Mouse (Mus musculus) megakaryocyte, embryonic 14.5 days (primary cell): ENCODE results near the gene Olfr1218. TPM values are rescaled to one million over a fixed set of nuclear protein-coding genes. Genes with fewer than 3 reads are reported as not detected.
"Not testable (repeated sequence)": the region's sequence is repeated elsewhere in the genome, so short reads cannot be mapped to it uniquely, and the experiment has no call there.

ENCODE experiments used
- H3K27me3 ChIP-seq: replicated peaks from 2 replicates; pipeline ENCODE3; 2012; ENCODE audit warnings: inconsistent platforms
- H3K36me3 ChIP-seq: replicated peaks from 2 replicates; pipeline ENCODE3; 2012; ENCODE audit warnings: low read length, inconsistent platforms, mixed read lengths
- H3K4me1 ChIP-seq: 2 replicates; pipeline ENCODE4 v1.6.1; 2012; ENCODE audit warnings: inconsistent platforms
- H3K4me3 ChIP-seq: replicated peaks from 2 replicates; pipeline ENCODE3; 2012; ENCODE audit warnings: moderate library complexity, mild to moderate bottlenecking, inconsistent platforms
- H3K9me3 ChIP-seq: 2 replicates; pipeline ENCODE4 v1.6.1; 2012; ENCODE audit warnings: inconsistent platforms
- FLI1 ChIP-seq: IDR thresholded peaks from 2 replicates; pipeline ENCODE4 v1.6.1; 2012; ENCODE audit warnings: low read length, inconsistent platforms, mixed read lengths
- GATA1 ChIP-seq: IDR thresholded peaks from 3 replicates; pipeline ENCODE4 v1.6.1; 2012; ENCODE audit warnings: mixed read lengths, low read length, inconsistent platforms, borderline replicate concordance
- polyA plus RNA-seq: library from polyadenylated mRNA; stranded (reverse); fragments of >175 nt; gene quantifications from 2 replicates; pipeline ENCODE4 v1.2.3, GENCODE M21; 2012; ENCODE audit warnings: low replicate concordance; ENCODE audit not compliant: insufficient read depth

Gene Olfr1218
- polyA plus RNA-seq = not detected in 2 replicates

DNA sequence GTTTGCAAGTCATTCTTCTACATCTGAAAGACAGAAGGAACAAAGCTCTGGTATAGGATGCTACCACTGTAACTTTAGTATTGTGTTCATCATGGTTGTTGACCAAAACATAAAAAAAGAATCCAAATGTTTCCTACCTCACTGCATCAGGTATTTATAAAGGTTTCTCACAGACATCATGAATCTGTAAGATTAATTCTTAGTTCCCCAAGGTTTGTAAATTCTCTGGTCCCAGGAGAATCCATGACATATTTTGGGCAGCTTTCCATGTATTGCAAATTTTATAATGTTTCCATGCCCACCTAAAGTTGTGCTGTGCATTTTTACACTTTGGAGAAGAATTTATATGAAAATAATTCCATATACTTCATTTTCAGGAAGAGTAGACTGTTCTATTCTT lies at the start of gene Olfr1218:
TSS of gene Olfr1218 (minus strand) at position 101 of the 400 bp plus-strand sequence.
- Histone ChIP-seq H3K27me3 (no peaks in the 10 kb centered on the region), H3K4me3 (no peak within 1 kb of the TSS), H3K9me3 (no peaks in the 10 kb centered on the region), H3K36me3 (no peaks in the 10 kb centered on the region), H3K4me1 (no peaks in the 10 kb centered on the region)
- TF ChIP-seq FLI1 (no peak), GATA1 (no peak)

DNA sequence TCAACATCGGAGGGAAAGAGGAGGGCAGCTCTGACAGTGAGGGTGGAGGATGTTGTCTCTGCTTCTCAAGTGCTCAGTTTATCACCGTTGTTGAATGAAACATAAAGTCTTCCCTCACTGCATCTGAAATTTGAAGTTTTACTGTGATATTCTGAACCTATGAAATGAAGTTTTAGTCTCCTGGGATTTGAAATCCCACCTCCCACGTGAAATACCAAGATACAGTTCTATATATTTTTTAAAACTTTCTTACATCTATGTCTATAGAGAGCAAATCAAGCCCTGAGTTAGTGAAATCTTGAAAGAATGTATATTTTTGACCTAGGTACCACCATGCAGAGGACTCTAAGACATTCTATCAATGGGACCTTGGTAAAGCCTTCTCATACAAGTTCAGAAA lies 45.7 kb upstream of the Olfr1218 start, which contains the start of gene Olfr1220:
TSS of gene Olfr1220 (minus strand) at position 101 of the 400 bp plus-strand sequence.
- H3K36me3 ChIP-seq = no peaks in the 10 kb centered on the region

DNA sequence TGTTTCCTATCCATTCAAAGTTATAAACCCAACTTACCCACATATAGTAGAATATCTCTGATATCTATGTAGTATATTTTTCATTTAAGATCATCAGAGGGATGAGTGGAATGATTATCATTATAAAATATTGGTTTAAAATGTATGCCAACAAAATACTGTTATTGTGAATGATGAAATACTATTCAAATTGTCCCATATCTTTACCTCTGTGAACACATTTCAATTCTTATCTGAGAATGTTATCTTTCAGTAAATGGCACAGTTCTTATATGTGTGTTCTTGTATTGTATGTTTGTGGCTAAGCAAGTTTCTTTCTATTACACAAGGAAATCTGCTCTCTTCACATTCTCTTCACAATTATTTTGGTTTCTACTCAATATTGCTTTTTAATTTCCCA lies 44.7 kb upstream of the Olfr1218 start:
- H3K9me3 ChIP-seq = no peaks in the 10 kb centered on the region
- H3K27me3 ChIP-seq = no peaks in the 10 kb centered on the region
- H3K4me1 ChIP-seq = no peaks in the 10 kb centered on the region
- H3K4me3 ChIP-seq = no peak overlapping the region
- no peak for TF ChIP-seq FLI1
- no peak for TF ChIP-seq GATA1
- no peaks in the 10 kb centered on the region for H3K36me3 ChIP-seq

More for the DNA sequence above, 45.7 kb upstream of the Olfr1218 start, which contains the start of gene Olfr1220:
- TF ChIP-seq GATA1 (no peak), FLI1 (no peak)
- no peaks in the 10 kb centered on the region for H3K9me3 ChIP-seq
- no peaks in the 10 kb centered on the region for H3K4me1 ChIP-seq
- H3K4me3 ChIP-seq = no peak within 1 kb of the TSS
- no peaks in the 10 kb centered on the region for H3K27me3 ChIP-seq

DNA sequence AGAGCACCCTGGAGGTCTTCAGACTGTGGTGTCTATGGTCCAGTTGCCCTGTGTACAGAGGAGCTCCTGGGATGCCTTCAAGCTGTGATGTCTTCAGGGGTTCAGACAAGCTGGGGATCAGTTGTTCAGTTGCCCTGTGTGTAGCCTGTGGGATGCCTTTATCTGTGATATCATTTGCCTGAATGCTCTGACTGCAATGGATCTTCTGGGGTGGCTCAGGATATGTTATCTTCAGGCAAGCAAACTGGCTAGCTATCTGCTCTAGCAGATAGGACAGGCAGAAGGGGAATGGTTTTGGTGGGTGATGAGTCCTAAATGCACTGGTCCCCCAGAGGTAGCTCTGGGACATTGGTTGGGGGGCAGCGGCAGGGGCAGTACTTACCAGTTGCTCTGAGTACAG lies 32.9 kb upstream of the Olfr1218 start:
- Histone ChIP-seq H3K27me3 (no peaks in the 10 kb centered on the region), H3K4me1 (no peaks in the 10 kb centered on the region), H3K36me3 (no peaks in the 10 kb centered on the region), H3K4me3 (no peak overlapping the region), H3K9me3 (0 out of 2 replicates have a peak, but pooled peaks cover 4% of the 10 kb centered on the region)
- TF ChIP-seq FLI1 = no peak
- no peak for TF ChIP-seq GATA1

DNA sequence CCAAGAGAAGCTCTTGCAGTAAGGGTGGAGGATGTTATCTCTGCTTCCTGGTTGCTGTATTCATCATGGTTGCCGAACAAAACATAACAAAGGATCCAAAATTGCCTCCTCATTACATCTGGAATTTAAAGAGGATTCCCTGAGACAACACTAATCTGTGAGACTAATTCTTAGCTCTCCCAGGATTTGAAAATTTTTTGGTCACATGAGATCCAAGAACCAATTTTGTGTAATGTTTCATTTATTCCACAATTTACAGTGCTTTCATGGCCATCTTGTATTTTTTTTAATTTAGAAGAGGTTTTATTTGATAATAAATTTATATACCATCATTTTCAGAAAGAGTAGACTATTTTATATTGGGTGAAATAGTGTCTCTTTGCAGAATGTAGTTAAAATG lies 22.4 kb upstream of the Olfr1218 start, which contains the start of gene Olfr1219:
TSS of gene Olfr1219 (minus strand) at position 101 of the 400 bp plus-strand sequence.
- TF ChIP-seq GATA1 (no peak), FLI1 (no peak)
- no peaks in the 10 kb centered on the region for H3K36me3 ChIP-seq
- H3K4me1 ChIP-seq = no peaks in the 10 kb centered on the region; the same call in 1 of the 2 replicates

DNA sequence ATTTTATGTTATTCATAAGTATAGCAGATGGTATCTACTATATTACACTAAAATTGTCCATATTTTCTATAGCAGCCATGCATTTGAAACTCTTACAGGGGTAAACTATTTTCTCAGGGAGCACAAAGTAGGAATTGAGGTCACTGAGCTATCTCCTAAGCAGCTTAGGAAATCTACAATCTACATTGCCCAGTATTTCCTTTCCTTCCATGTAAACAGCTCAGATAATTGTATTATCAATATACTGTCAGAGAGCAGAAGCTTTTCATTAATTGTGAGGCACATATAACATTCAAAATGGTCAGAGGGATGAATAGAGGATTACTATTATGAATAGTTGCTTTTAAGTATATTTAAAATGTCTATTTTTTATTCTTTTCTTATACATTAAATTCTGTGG lies 20.5 kb upstream of the Olfr1218 start:
- Histone ChIP-seq H3K9me3 (peaks cover 5% of the 10 kb centered on the region; the same call in 1 of the 2 replicates), H3K4me1 (no peaks in the 10 kb centered on the region; the same call in 1 of the 2 replicates), H3K27me3 (no peaks in the 10 kb centered on the region), H3K36me3 (no peaks in the 10 kb centered on the region), H3K4me3 (no peak overlapping the region)
- TF ChIP-seq FLI1 (no peak), GATA1 (no peak)

More for the DNA sequence above, 22.4 kb upstream of the Olfr1218 start, which contains the start of gene Olfr1219:
- Histone ChIP-seq H3K9me3 (peaks cover 7% of the 10 kb centered on the region; the same call in 1 of the 2 replicates), H3K4me3 (no peak within 1 kb of the TSS), H3K27me3 (no peaks in the 10 kb centered on the region)

DNA sequence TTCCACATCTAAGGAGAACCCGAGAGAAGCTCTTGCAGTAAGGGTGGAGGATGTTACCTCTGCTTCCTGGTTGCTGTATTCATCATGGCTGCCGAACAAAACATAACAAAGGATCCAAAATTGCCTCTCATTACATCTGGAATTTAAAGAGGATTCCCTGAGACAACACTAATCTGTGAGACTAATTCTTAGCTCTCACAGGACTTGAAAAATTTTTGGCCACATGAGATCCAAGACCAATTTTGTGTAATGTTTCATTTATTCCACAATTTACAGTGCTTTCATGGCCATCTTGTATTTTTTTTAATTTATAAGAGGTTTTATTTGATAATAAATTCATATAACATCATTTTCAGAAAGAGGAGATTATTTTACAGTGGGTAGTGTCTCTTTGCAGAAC lies 29.0 kb downstream of the Olfr1218 start, which contains the start of gene Olfr1217:
TSS of gene Olfr1217 (minus strand) at position 101 of the 400 bp plus-strand sequence.
- no peak within 1 kb of the TSS for H3K4me3 ChIP-seq
- H3K4me1 ChIP-seq = no peaks in the 10 kb centered on the region
- H3K27me3 ChIP-seq = no peaks in the 10 kb centered on the region
- TF ChIP-seq FLI1 (no peak), GATA1 (no peak)
- no peaks in the 10 kb centered on the region for H3K9me3 ChIP-seq
- H3K36me3 ChIP-seq = no peaks in the 10 kb centered on the region

DNA sequence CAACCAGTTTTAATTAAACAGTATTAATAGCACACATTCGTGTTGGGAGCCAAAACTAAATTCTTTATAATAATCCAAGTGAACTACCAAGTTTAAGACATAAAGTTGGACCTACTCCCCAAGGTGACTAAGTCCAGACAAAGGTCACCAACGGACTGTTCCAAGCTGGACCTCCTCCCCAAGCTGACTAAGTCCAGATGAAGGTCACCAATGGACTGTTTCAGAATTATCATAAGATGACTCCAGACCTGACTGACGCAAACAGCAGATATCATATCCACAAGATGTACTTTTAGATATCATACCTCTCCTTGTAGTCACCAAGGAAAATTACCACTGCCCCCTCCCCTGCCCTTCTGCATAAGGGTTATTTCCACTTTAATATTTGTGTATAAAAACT lies 39.6 kb downstream of the Olfr1218 start:
- not testable (repeated sequence) for H3K4me3 ChIP-seq, H3K9me3 ChIP-seq, H3K27me3 ChIP-seq, H3K4me1 ChIP-seq, H3K36me3 ChIP-seq

DNA sequence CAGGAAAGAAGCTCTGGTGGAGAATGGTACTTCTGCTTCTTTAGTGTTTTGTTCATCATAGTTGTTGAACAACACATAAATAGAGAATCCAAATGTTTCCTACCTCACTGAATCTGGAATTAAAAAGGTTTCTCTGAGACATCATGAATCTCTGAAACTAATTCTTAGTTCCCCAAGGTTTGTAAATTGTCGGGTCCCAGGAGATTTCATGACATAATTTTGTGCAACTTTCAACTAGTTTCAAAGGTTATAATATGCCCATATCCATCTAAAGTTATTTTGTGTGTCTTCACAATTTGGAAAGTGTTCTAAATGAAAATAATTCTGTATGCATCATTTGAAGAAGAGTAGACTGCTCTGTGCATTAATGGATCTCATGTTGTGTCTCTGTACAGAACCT lies 42.7 kb downstream of the Olfr1218 start, which contains the start of gene Olfr1216:
TSS of gene Olfr1216 (minus strand) at position 101 of the 400 bp plus-strand sequence.
- no peaks in the 10 kb centered on the region for H3K27me3 ChIP-seq
- no peaks in the 10 kb centered on the region for H3K36me3 ChIP-seq
- no peaks in the 10 kb centered on the region for H3K4me1 ChIP-seq
- TF ChIP-seq GATA1 (no peak), FLI1 (no peak)
- H3K9me3 ChIP-seq = no peaks in the 10 kb centered on the region
- H3K4me3 ChIP-seq = no peak within 1 kb of the TSS

DNA sequence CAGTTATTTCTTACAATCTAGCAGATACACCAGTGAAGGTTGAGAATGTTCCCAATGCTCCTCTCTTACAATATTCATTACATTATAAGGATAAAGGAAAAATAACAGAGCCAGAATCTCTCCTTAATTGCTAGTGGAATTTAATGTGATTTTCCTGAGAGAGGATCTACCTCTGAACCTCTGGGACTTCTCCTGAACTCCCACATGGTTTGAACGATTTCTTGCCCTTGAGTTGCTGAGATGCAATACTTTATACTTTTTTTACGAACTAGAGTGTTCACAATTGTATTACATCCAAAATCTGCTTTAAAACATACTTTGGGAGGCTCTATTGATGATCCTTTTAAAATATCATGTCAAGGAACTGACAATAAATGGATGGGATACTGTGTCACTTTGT lies 54.1 kb downstream of the Olfr1218 start, which contains the start of gene Olfr1215:
TSS of gene Olfr1215 (minus strand) at position 101 of the 400 bp plus-strand sequence.
- Histone ChIP-seq H3K4me3 (no peak within 1 kb of the TSS), H3K4me1 (no peaks in the 10 kb centered on the region), H3K36me3 (no peaks in the 10 kb centered on the region), H3K9me3 (no peaks in the 10 kb centered on the region), H3K27me3 (no peaks in the 10 kb centered on the region)
- TF ChIP-seq FLI1 = no peak
- no peak for TF ChIP-seq GATA1

Other genes with a start within 250 kb of the Olfr1218 start
- 0.12 TPM in 1 of 2 replicates, not detected in the other for gene Olfr1202, start 246.7 kb downstream of the Olfr1218 start, polyA plus RNA-seq
- not detected in 2 replicates for gene Olfr1205, start 231.4 kb downstream of the Olfr1218 start, polyA plus RNA-seq
- not detected in 2 replicates for gene Olfr1204, start 211.9 kb downstream of the Olfr1218 start, polyA plus RNA-seq
- not detected in 2 replicates for gene Olfr1206, start 198.0 kb downstream of the Olfr1218 start, polyA plus RNA-seq
- gene Olfr1208, start 158.9 kb downstream of the Olfr1218 start, polyA plus RNA-seq = not detected in 2 replicates
- gene Olfr1209, start 146.0 kb downstream of the Olfr1218 start, polyA plus RNA-seq = not detected in 2 replicates
- not detected in 2 replicates for gene Olfr1211, start 123.1 kb downstream of the Olfr1218 start, polyA plus RNA-seq
- not detected in 2 replicates for gene Olfr1212, start 107.2 kb downstream of the Olfr1218 start, polyA plus RNA-seq
- not detected in 2 replicates for gene Gm13762, start 80.9 kb downstream of the Olfr1218 start, polyA plus RNA-seq
- gene Olfr1214, start 68.5 kb downstream of the Olfr1218 start, polyA plus RNA-seq = not detected in 2 replicates
- not detected in 2 replicates for gene Olfr1215, start 54.2 kb downstream of the Olfr1218 start, polyA plus RNA-seq
- not detected in 2 replicates for gene Olfr1216, start 42.8 kb downstream of the Olfr1218 start, polyA plus RNA-seq
- not detected in 2 replicates for gene Olfr1217, start 29.1 kb downstream of the Olfr1218 start, polyA plus RNA-seq
- not detected in 2 replicates for gene Olfr1219, start 22.3 kb upstream of the Olfr1218 start, polyA plus RNA-seq
- gene Olfr1220, start 45.6 kb upstream of the Olfr1218 start, polyA plus RNA-seq = not detected in 2 replicates
- gene Olfr1221, start 56.1 kb upstream of the Olfr1218 start, polyA plus RNA-seq = not detected in 2 replicates
- gene Olfr1222, start 71.9 kb upstream of the Olfr1218 start, polyA plus RNA-seq = not detected in 2 replicates
- gene Olfr1223, start 90.4 kb upstream of the Olfr1218 start, polyA plus RNA-seq = not detected in 2 replicates
- gene Olfr1224-ps1, start 102.9 kb upstream of the Olfr1218 start, polyA plus RNA-seq = not detected in 2 replicates
- not detected in 2 replicates for gene Olfr1225, start 113.5 kb upstream of the Olfr1218 start, polyA plus RNA-seq
- gene Olfr1226, start 138.9 kb upstream of the Olfr1218 start, polyA plus RNA-seq = not detected in 2 replicates
- not detected in 2 replicates for gene Olfr1228, start 192.9 kb upstream of the Olfr1218 start, polyA plus RNA-seq
- not detected in 2 replicates for gene Olfr1229, start 226.8 kb upstream of the Olfr1218 start, polyA plus RNA-seq
- gene Olfr1230, start 236.1 kb upstream of the Olfr1218 start, polyA plus RNA-seq = not detected in 2 replicates
- not detected in 2 replicates for gene Olfr1231, start 245.9 kb upstream of the Olfr1218 start, polyA plus RNA-seq